In genomic region chr2:77313846-77314245, GRCm38 (mm10) we compare ENCODE assay signal across 19 mouse cellular contexts. TPM values are rescaled to one million over a fixed set of nuclear protein-coding genes. Genes with fewer than 3 reads are reported as not detected.
A peak's percentile ranks its signal among the peaks of the same experiment; 100 is the strongest.
DNase-seq lines count a peak whose midpoint lies in the region; ATAC-seq and TF ChIP-seq lines count a peak whose summit lies in the region.
"Had no signal": no experiment of that assay in that cellular context is flagged by ENCODE, and none has a peak within 500 bp of the region (broad histone marks: within the 10 kb centered on the region; RNA-seq: fewer than 3 reads in every experiment).

No protein-coding gene starts in this region.

- no peak for ATAC-seq in forebrain, postnatal 0 days
- no peak for ATAC-seq in intestine, embryonic 15.5 days
- ATAC-seq: forebrain, embryonic 15.5 days; hindbrain, embryonic 16.5 days; inflammation-experienced regulatory T-cells, adult 6 months had no signal

- intact Hi-C loops in gastrocnemius, adult 2 months (cut with DNase I), result no loop called here
- intact Hi-C loops in gastrocnemius, postnatal 36 days (cut with DNase I), result no loop called here

- H3K9me3 ChIP-seq in forebrain, postnatal 0 days (ENCODE audit: low read length), result no peaks in the 10 kb centered on the region
- no peaks in the 10 kb centered on the region for H3K9me3 ChIP-seq in intestine, embryonic 15.5 days
- H3K9me3 ChIP-seq: embryonic facial prominence, embryonic 12.5 days; forebrain, embryonic 15.5 days; heart, embryonic 12.5 days; hindbrain, embryonic 12.5 days had no signal

- H3K4me3 ChIP-seq in gastrocnemius, adult 2 months, result peak overlapping the region; percentile 73
- H3K4me3 ChIP-seq in testis, adult 2 months (ENCODE audit: control insufficient read depth, low read depth, low read length), result peak overlapping the region; percentile 79
- H3K4me3 ChIP-seq in forebrain, postnatal 0 days (ENCODE audit: low read depth, low read length), result no peak overlapping the region
- no peak overlapping the region for H3K4me3 ChIP-seq in intestine, embryonic 15.5 days (replicated peaks)
- H3K4me3 ChIP-seq: embryonic facial prominence, embryonic 12.5 days; forebrain, embryonic 15.5 days; heart, embryonic 12.5 days; hindbrain, embryonic 12.5 days had no signal

- H3K36me3 ChIP-seq in testis, adult 2 months (ENCODE audit: control insufficient read depth, insufficient read depth, low read length), result no peaks in the 10 kb centered on the region
- H3K36me3 ChIP-seq in forebrain, postnatal 0 days (ENCODE audit: insufficient read depth), result no peaks in the 10 kb centered on the region
- no peaks in the 10 kb centered on the region for H3K36me3 ChIP-seq in intestine, embryonic 15.5 days
- H3K36me3 ChIP-seq: embryonic facial prominence, embryonic 12.5 days; forebrain, embryonic 15.5 days; heart, embryonic 12.5 days; hindbrain, embryonic 12.5 days had no signal

- no peak for TF ChIP-seq POLR2A in testis, adult 2 months (IDR thresholded peaks at IDR 0.05; ENCODE audit: control insufficient read depth, low read depth, low read length)

- no peak overlapping the region for H3K9ac ChIP-seq in forebrain, postnatal 0 days
- no peak overlapping the region for H3K9ac ChIP-seq in intestine, embryonic 15.5 days
- H3K9ac ChIP-seq: embryonic facial prominence, embryonic 12.5 days; forebrain, embryonic 15.5 days; heart, embryonic 12.5 days; hindbrain, embryonic 12.5 days had no signal

- H3K27ac ChIP-seq in gastrocnemius, adult 2 months, result peak overlapping the region; percentile 97
- peak overlapping the region; percentile 58 for H3K27ac ChIP-seq in testis, adult 2 months (ENCODE audit: control insufficient read depth, insufficient read depth, low read depth, low read length)
- H3K27ac ChIP-seq in forebrain, postnatal 0 days (ENCODE audit: low read depth, low read length), result no peak overlapping the region
- no peak overlapping the region for H3K27ac ChIP-seq in intestine, embryonic 15.5 days
- H3K27ac ChIP-seq: embryonic facial prominence, embryonic 12.5 days; forebrain, embryonic 15.5 days; hindbrain, embryonic 12.5 days had no signal

- peaks cover 5% of the 10 kb centered on the region for H3K4me1 ChIP-seq in testis, adult 2 months (ENCODE audit: control insufficient read depth, insufficient read depth, low read length)
- H3K4me1 ChIP-seq in forebrain, postnatal 0 days (ENCODE audit: insufficient read depth), result no peaks in the 10 kb centered on the region; the same call in 1 of the 2 replicates
- H3K4me1 ChIP-seq in intestine, embryonic 15.5 days (replicated peaks), result peaks cover 6% of the 10 kb centered on the region; the same call in 1 of the 2 replicates
- H3K4me1 ChIP-seq: embryonic facial prominence, embryonic 12.5 days; hindbrain, embryonic 12.5 days had no signal

- peak; percentile 71 for DNase-seq in gastrocnemius, adult 2 months
- DNase-seq in gastrocnemius, postnatal 36 days, result no peak
- DNase-seq in testis, postnatal 10 days (ENCODE audit: low spot score), result no peak
- DNase-seq in skeletal muscle tissue, adult 2 months (ENCODE audit: low read depth, low spot score), result peak; percentile 92
- DNase-seq in forebrain, postnatal 0 days, result no peak
- DNase-seq: adrenal gland, postnatal 10 days; cerebellum, adult 11 months; cerebellum, adult 8-10 months; cerebellum, postnatal 14 days; heart, postnatal 4 days; kidney, adult 11 months had no signal

- no peak for TF ChIP-seq CTCF in gastrocnemius, adult 2 months (IDR thresholded peaks at IDR 0.05)
- no peak for TF ChIP-seq CTCF in testis, adult 2 months (IDR thresholded peaks at IDR 0.05; ENCODE audit: control insufficient read depth, insufficient read depth, insufficient replicate concordance, low read depth, low read length)
- no peak for TF ChIP-seq CTCF in forebrain, postnatal 0 days (IDR thresholded peaks at IDR 0.05; ENCODE audit: low read depth)

- H3K4me2 ChIP-seq in forebrain, postnatal 0 days (ENCODE audit: low read depth), result no peak overlapping the region
- H3K4me2 ChIP-seq in intestine, embryonic 15.5 days (replicated peaks), result no peak overlapping the region
- H3K4me2 ChIP-seq: embryonic facial prominence, embryonic 12.5 days; forebrain, embryonic 15.5 days; heart, embryonic 12.5 days; hindbrain, embryonic 12.5 days had no signal

- WGBS in forebrain, postnatal 0 days, result 93% methylated on average over 10 of the region's 10 CpGs
- 93% methylated on average over 10 of the region's 10 CpGs for WGBS in intestine, embryonic 15.5 days

- H3K27me3 ChIP-seq in testis, adult 2 months (ENCODE audit: control insufficient read depth, insufficient read depth, low read length), result no peaks in the 10 kb centered on the region
- no peaks in the 10 kb centered on the region for H3K27me3 ChIP-seq in forebrain, postnatal 0 days (ENCODE audit: insufficient read depth, low read length)
- H3K27me3 ChIP-seq in intestine, embryonic 15.5 days (replicated peaks), result no peaks in the 10 kb centered on the region
- H3K27me3 ChIP-seq: embryonic facial prominence, embryonic 12.5 days; forebrain, embryonic 15.5 days; heart, embryonic 12.5 days; hindbrain, embryonic 12.5 days had no signal

RNA-seq across cellular contexts. Expression of gene Sestd1, which starts 33.5 kb away (rescaled TPM):
- total RNA-seq in gastrocnemius, adult 2 months (2021), result 10 to 100 TPM in 1 of 2 experiments, 1 to 10 TPM in 1; 9.8 to 10.3 TPM
- total RNA-seq in gastrocnemius, postnatal 36 days (2021), result 10 to 100 TPM in 1 of 2 experiments, 1 to 10 TPM in 1; 9.2 to 10.4 TPM
- 8.4 and 9.6 TPM in 2 replicates for polyA plus RNA-seq in testis, adult 2 months (2012; rRNA removed)
- total RNA-seq in forebrain, postnatal 0 days (2014; rRNA removed), result 59.6 and 59.9 TPM in 2 replicates
- polyA plus RNA-seq in forebrain, postnatal 0 days (2015; fragmentation: Nextera tagmentation; extraction: Ambion mirVana), result 21.7 and 28.1 TPM in 2 replicates
- 15.8 and 17.3 TPM in 2 replicates for polyA plus RNA-seq in intestine, embryonic 15.5 days (2015; fragmentation: Nextera tagmentation; extraction: Ambion mirVana)

Comparison
In these comparisons a context has a peak if more than half of its experiments do, and no peak if none do; other contexts are left out.
1. DNase-seq: peak in gastrocnemius, adult 2 months (single experiment) and skeletal muscle tissue, adult 2 months (single experiment); none in gastrocnemius, postnatal 36 days (0 of 2), testis, postnatal 10 days (single experiment) and forebrain, postnatal 0 days (single experiment).
2. H3K27ac ChIP-seq: peak in gastrocnemius, adult 2 months (single experiment) and testis, adult 2 months (single experiment); none in forebrain, postnatal 0 days (single experiment) and intestine, embryonic 15.5 days (single experiment).
3. H3K4me3 ChIP-seq: peak in gastrocnemius, adult 2 months (single experiment) and testis, adult 2 months (single experiment); none in forebrain, postnatal 0 days (single experiment) and intestine, embryonic 15.5 days (single experiment).